Mouse (Mus musculus): Measurements from ENCODE around the gene Grk2. TPM values are rescaled to one million over a fixed set of nuclear protein-coding genes. Genes with fewer than 3 reads are reported as not detected.

Grk2 gene
- polyA plus RNA-seq, 1 experiment: 60.3 TPM

GRCm38 (mm10) chr19:4244775-4245174 lies 61.2 kb downstream of the Grk2 start:
- no peak for DNase-seq

GRCm38 (mm10) chr19:4242416-4242815 lies 63.6 kb downstream of the Grk2 start:
- no peaks in the 10 kb centered on the region for H3K36me3 ChIP-seq (ENCODE audit: control insufficient read depth, insufficient read depth, low read length)
- 79% methylated on average over 3 of the region's 3 CpGs for WGBS
- DNase-seq: no peak

More at GRCm38 (mm10) chr19:4244775-4245174, 61.2 kb downstream of the Grk2 start:
- H3K27ac ChIP-seq (ENCODE audit: insufficient read depth, low read depth, low read length): no peak overlapping the region
- no peak overlapping the region for H3K4me3 ChIP-seq (ENCODE audit: insufficient read depth, low read depth, low read length)
- 91% methylated on average over 6 of the region's 6 CpGs for WGBS
- no peaks in the 10 kb centered on the region for H3K27me3 ChIP-seq (replicated peaks; ENCODE audit: control insufficient read depth, insufficient read depth, low read length)
- no peaks in the 10 kb centered on the region for H3K4me1 ChIP-seq (ENCODE audit: control insufficient read depth, insufficient read depth, low read length)
- TF ChIP-seq CTCF (conservative IDR thresholded peaks at IDR 0.05; ENCODE audit: insufficient read depth, insufficient read length, low read depth, low read length) (no peak), POLR2A (IDR thresholded peaks at IDR 0.05; ENCODE audit: low read depth, low read length) (no peak)
- no peaks in the 10 kb centered on the region for H3K36me3 ChIP-seq (ENCODE audit: control insufficient read depth, insufficient read depth, low read length)

GRCm38 (mm10) chr19:4240247-4240668 lies 65.8 kb downstream of the Grk2 start:
- DNase-seq: no peak
- Histone ChIP-seq H3K4me1 (ENCODE audit: control insufficient read depth, insufficient read depth, low read length) (no peaks in the 10 kb centered on the region), H3K27me3 (replicated peaks; ENCODE audit: control insufficient read depth, insufficient read depth, low read length) (no peaks in the 10 kb centered on the region), H3K4me3 (ENCODE audit: insufficient read depth, low read depth, low read length) (no peak overlapping the region), H3K36me3 (ENCODE audit: control insufficient read depth, insufficient read depth, low read length) (no peaks in the 10 kb centered on the region), H3K27ac (ENCODE audit: insufficient read depth, low read depth, low read length) (no peak overlapping the region)
- WGBS: 55% methylated on average over 8 of the region's 8 CpGs
- TF ChIP-seq POLR2A (IDR thresholded peaks at IDR 0.05; ENCODE audit: low read depth, low read length) (no peak), CTCF (conservative IDR thresholded peaks at IDR 0.05; ENCODE audit: insufficient read depth, insufficient read length, low read depth, low read length) (no peak)

More at GRCm38 (mm10) chr19:4242416-4242815, 63.6 kb downstream of the Grk2 start:
- Histone ChIP-seq H3K27me3 (replicated peaks; ENCODE audit: control insufficient read depth, insufficient read depth, low read length) (no peaks in the 10 kb centered on the region), H3K4me3 (ENCODE audit: insufficient read depth, low read depth, low read length) (no peak overlapping the region), H3K27ac (ENCODE audit: insufficient read depth, low read depth, low read length) (no peak overlapping the region), H3K4me1 (ENCODE audit: control insufficient read depth, insufficient read depth, low read length) (no peaks in the 10 kb centered on the region)
- TF ChIP-seq POLR2A (IDR thresholded peaks at IDR 0.05; ENCODE audit: low read depth, low read length): no peak
- TF ChIP-seq CTCF (conservative IDR thresholded peaks at IDR 0.05; ENCODE audit: insufficient read depth, insufficient read length, low read depth, low read length): no peak

Other genes with a start within 250 kb of the Grk2 start
- gene Gstp3, start 246.7 kb downstream of the Grk2 start, polyA plus RNA-seq (2012; rRNA removed): 0.72 and 2.3 TPM in 2 replicates
- gene Cabp2, start 224.6 kb downstream of the Grk2 start, polyA plus RNA-seq (2012; rRNA removed): 0.66 and 0.92 TPM in 2 replicates
- gene Cdk2ap2, start 209.0 kb downstream of the Grk2 start, polyA plus RNA-seq (2012; rRNA removed): 134 and 138 TPM in 2 replicates
- 41.6 and 46.3 TPM in 2 replicates for gene Pitpnm1, start 206.2 kb downstream of the Grk2 start, polyA plus RNA-seq (2012; rRNA removed)
- gene Aip, start 180.4 kb downstream of the Grk2 start, polyA plus RNA-seq (2012; rRNA removed): 80.5 and 96.2 TPM in 2 replicates
- 0.03 and 0.05 TPM in 2 replicates for gene Gpr152, start 166.4 kb downstream of the Grk2 start, polyA plus RNA-seq (2012; rRNA removed)
- 0.12 and 0.20 TPM in 2 replicates for gene Cabp4, start 162.2 kb downstream of the Grk2 start, polyA plus RNA-seq (2012; rRNA removed)
- gene Coro1b, start 157.6 kb downstream of the Grk2 start, polyA plus RNA-seq (2012; rRNA removed): 176 and 181 TPM in 2 replicates
- 4.7 and 20.0 TPM in 2 replicates for gene Ptprcap, start 152.6 kb downstream of the Grk2 start, polyA plus RNA-seq (2012; rRNA removed)
- 41.0 and 41.8 TPM in 2 replicates for gene Rps6kb2, start 142.9 kb downstream of the Grk2 start, polyA plus RNA-seq (2012; rRNA removed)
- gene Carns1, start 130.7 kb downstream of the Grk2 start, polyA plus RNA-seq (2012; rRNA removed): 3.8 and 4.0 TPM in 2 replicates
- gene Tbc1d10c, start 114.9 kb downstream of the Grk2 start, polyA plus RNA-seq (2012; rRNA removed): 2.3 and 9.1 TPM in 2 replicates
- 484 and 509 TPM in 2 replicates for gene Ppp1ca, start 114.2 kb downstream of the Grk2 start, polyA plus RNA-seq (2012; rRNA removed)
- 18.4 and 19.2 TPM in 2 replicates for gene Rad9a, start 104.6 kb downstream of the Grk2 start, polyA plus RNA-seq (2012; rRNA removed)
- gene Clcf1, start 92.0 kb downstream of the Grk2 start, polyA plus RNA-seq (2012; rRNA removed): 13.6 TPM in 2 replicates
- gene AC109138.7, start 91.9 kb downstream of the Grk2 start, polyA plus RNA-seq (2012; rRNA removed): 3.4 TPM in 1 of 2 replicates, not detected in the other
- 96.1 and 99.8 TPM in 2 replicates for gene Pold4, start 74.3 kb downstream of the Grk2 start, polyA plus RNA-seq (2012; rRNA removed)
- gene Ssh3, start 37.0 kb downstream of the Grk2 start, polyA plus RNA-seq (2012; rRNA removed): 39.0 and 61.4 TPM in 2 replicates
- 4.2 and 5.1 TPM in 2 replicates for gene Ankrd13d, start 23.1 kb downstream of the Grk2 start, polyA plus RNA-seq (2012; rRNA removed)
- 74.3 and 89.5 TPM in 2 replicates for gene Kdm2a, start 92.1 kb upstream of the Grk2 start, polyA plus RNA-seq (2012; rRNA removed)
- gene Rhod, start 133.2 kb upstream of the Grk2 start, polyA plus RNA-seq (2012; rRNA removed): 35.1 and 35.6 TPM in 2 replicates
- 4.6 and 9.8 TPM in 2 replicates for gene Syt12, start 171.2 kb upstream of the Grk2 start, polyA plus RNA-seq (2012; rRNA removed)
- gene 2010003K11Rik, start 192.4 kb upstream of the Grk2 start, polyA plus RNA-seq (2012; rRNA removed): 2.8 TPM in 2 replicates
- 286 and 295 TPM in 2 replicates for gene Pcx, start 204.2 kb upstream of the Grk2 start, polyA plus RNA-seq (2012; rRNA removed)